9 mouse cellular contexts compared by ENCODE assay signal in the genomic region with DNA sequence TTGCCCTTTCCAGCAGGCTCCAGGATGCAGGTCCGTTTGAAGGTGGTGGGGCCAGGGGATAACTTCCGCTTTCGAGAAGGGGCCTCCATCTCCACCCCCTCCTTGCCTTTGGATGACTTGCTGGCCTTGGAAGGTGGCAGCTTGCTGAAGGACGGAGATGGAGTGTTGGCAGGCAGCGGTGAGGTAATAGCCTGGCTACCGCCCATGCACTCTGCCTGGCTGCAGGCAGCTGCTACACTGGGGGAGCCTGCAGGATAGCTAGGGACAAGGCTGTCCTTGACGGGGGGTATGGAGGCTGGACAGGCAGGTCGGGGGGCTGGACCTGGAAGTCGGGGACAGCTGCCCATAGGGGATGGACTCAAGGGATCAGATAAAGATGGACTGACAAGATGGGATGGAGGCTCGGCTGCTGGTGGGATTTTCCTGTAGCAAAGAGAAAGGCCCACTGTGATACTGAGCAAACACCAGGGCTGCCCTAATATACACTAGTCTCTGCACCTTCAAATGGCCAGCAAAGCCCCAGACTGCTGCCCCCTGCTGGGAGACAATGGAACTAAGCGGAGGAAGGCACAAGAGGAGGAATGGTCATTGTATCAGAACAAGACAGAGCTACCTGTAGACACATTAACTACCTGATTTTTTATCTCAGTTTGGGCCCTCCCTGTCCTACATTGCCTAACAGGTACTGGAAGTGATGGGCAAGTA. TPM values are rescaled to one million over a fixed set of nuclear protein-coding genes. Genes with fewer than 3 reads are reported as not detected.
A peak's percentile ranks its signal among the peaks of the same experiment; 100 is the strongest.
DNase-seq lines count a peak whose midpoint lies in the region; ATAC-seq and TF ChIP-seq lines count a peak whose summit lies in the region.
"Had no signal": no experiment of that assay in that cellular context is flagged by ENCODE, and none has a peak within 500 bp of the region (broad histone marks: within the 10 kb centered on the region; RNA-seq: fewer than 3 reads in every experiment).

No protein-coding gene starts in this region.

- no peak for TF ChIP-seq EP300 in heart, postnatal 0 days (IDR thresholded peaks at IDR 0.05; ENCODE audit: low read depth)
- TF ChIP-seq EP300 in stomach, postnatal 0 days (optimal IDR thresholded peaks at IDR 0.05) = no peak

- H3K27ac ChIP-seq in kidney, embryonic 15.5 days = no peak overlapping the region
- no peak overlapping the region for H3K27ac ChIP-seq in heart, postnatal 0 days (ENCODE audit: low read depth)
- H3K27ac ChIP-seq in midbrain, embryonic 14.5 days (replicated peaks; ENCODE audit: low read depth, low read length) = no peak overlapping the region
- H3K27ac ChIP-seq in stomach, postnatal 0 days (replicated peaks) = no peak overlapping the region
- H3K27ac ChIP-seq: embryonic facial prominence, embryonic 12.5 days had no signal

- H3K36me3 ChIP-seq in kidney, embryonic 15.5 days = peaks cover 67% of the 10 kb centered on the region
- H3K36me3 ChIP-seq in heart, postnatal 0 days (replicated peaks; ENCODE audit: control insufficient read depth, insufficient read depth, low read length) = peaks cover 32% of the 10 kb centered on the region
- peaks cover 73% of the 10 kb centered on the region for H3K36me3 ChIP-seq in midbrain, embryonic 14.5 days (ENCODE audit: control insufficient read depth, insufficient read depth, low read length)
- no peaks in the 10 kb centered on the region; the same call in 1 of the 2 replicates for H3K36me3 ChIP-seq in stomach, postnatal 0 days (ENCODE audit: control insufficient read depth, insufficient read depth, low read length)

- no peak overlapping the region for H3K9ac ChIP-seq in kidney, embryonic 15.5 days
- no peak overlapping the region for H3K9ac ChIP-seq in heart, postnatal 0 days (replicated peaks; ENCODE audit: low read depth, low read length)
- no peak overlapping the region for H3K9ac ChIP-seq in midbrain, embryonic 14.5 days (replicated peaks; ENCODE audit: low read length)
- H3K9ac ChIP-seq in stomach, postnatal 0 days (ENCODE audit: low read length) = no peak overlapping the region
- H3K9ac ChIP-seq: embryonic facial prominence, embryonic 12.5 days had no signal

- H3K9me3 ChIP-seq in kidney, embryonic 15.5 days (replicated peaks) = no peaks in the 10 kb centered on the region
- no peaks in the 10 kb centered on the region for H3K9me3 ChIP-seq in heart, postnatal 0 days (replicated peaks; ENCODE audit: control insufficient read depth, low read length)
- no peaks in the 10 kb centered on the region for H3K9me3 ChIP-seq in midbrain, embryonic 14.5 days (ENCODE audit: control insufficient read depth, low read length)
- H3K9me3 ChIP-seq in stomach, postnatal 0 days (ENCODE audit: control insufficient read depth, low read length) = no peaks in the 10 kb centered on the region
- H3K9me3 ChIP-seq: embryonic facial prominence, embryonic 12.5 days had no signal

- no peak overlapping the region for H3K4me3 ChIP-seq in kidney, embryonic 15.5 days (replicated peaks)
- no peak overlapping the region for H3K4me3 ChIP-seq in heart, postnatal 0 days (ENCODE audit: low read depth, low read length)
- no peak overlapping the region for H3K4me3 ChIP-seq in midbrain, embryonic 14.5 days (replicated peaks; ENCODE audit: low read depth, low read length)
- H3K4me3 ChIP-seq in stomach, postnatal 0 days (ENCODE audit: low read depth, low read length) = no peak overlapping the region
- H3K4me3 ChIP-seq: embryonic facial prominence, embryonic 12.5 days had no signal

- peak; percentile 71 for DNase-seq in kidney, adult 11 months
- peak; percentile 82 for DNase-seq in ZHBTc4 (ENCODE audit: low read depth, low spot score)
- DNase-seq in cerebellum, postnatal 25 days = peak; percentile 90 to 94
- no peak for DNase-seq in heart, postnatal 0 days (ENCODE audit: low spot score)
- peak; percentile 68 to 95 for DNase-seq in layer of hippocampus, postnatal 25 days (ENCODE audit: extremely low spot score in 1 of 2, low spot score in 1 of 2)
- peak; percentile 83 for DNase-seq in midbrain, embryonic 14.5 days
- peak; percentile 87 for DNase-seq in stomach, postnatal 0 days (ENCODE audit: low spot score)

- peaks cover 50% of the 10 kb centered on the region for H3K4me1 ChIP-seq in kidney, embryonic 15.5 days
- no peaks in the 10 kb centered on the region for H3K4me1 ChIP-seq in heart, postnatal 0 days (ENCODE audit: control insufficient read depth, insufficient read depth)
- peaks cover 8% of the 10 kb centered on the region for H3K4me1 ChIP-seq in midbrain, embryonic 14.5 days (ENCODE audit: control insufficient read depth, insufficient read depth, low read length)
- H3K4me1 ChIP-seq in stomach, postnatal 0 days (replicated peaks; ENCODE audit: control insufficient read depth, insufficient read depth) = peaks cover 5% of the 10 kb centered on the region; the same call in 1 of the 2 replicates

- H3K27me3 ChIP-seq in kidney, embryonic 15.5 days = no peaks in the 10 kb centered on the region
- H3K27me3 ChIP-seq in heart, postnatal 0 days (ENCODE audit: control insufficient read depth, insufficient read depth, low read length) = no peaks in the 10 kb centered on the region
- H3K27me3 ChIP-seq in midbrain, embryonic 14.5 days (ENCODE audit: control insufficient read depth, insufficient read depth, low read length) = no peaks in the 10 kb centered on the region
- H3K27me3 ChIP-seq in stomach, postnatal 0 days (ENCODE audit: control insufficient read depth, insufficient read depth, low read length) = no peaks in the 10 kb centered on the region
- H3K27me3 ChIP-seq: embryonic facial prominence, embryonic 12.5 days had no signal

- 86% methylated on average over 11 of the region's 11 CpGs for WGBS in kidney, embryonic 15.5 days
- WGBS in heart, postnatal 0 days = 77% methylated on average over 11 of the region's 11 CpGs
- WGBS in midbrain, embryonic 14.5 days = 86% methylated on average over 11 of the region's 11 CpGs
- 82% methylated on average over 11 of the region's 11 CpGs for WGBS in stomach, postnatal 0 days

- peak; percentile 89 for TF ChIP-seq CTCF in heart, postnatal 0 days (IDR thresholded peaks at IDR 0.05; ENCODE audit: low read depth)
- peak; percentile 94 for TF ChIP-seq CTCF in stomach, postnatal 0 days (IDR thresholded peaks at IDR 0.05; ENCODE audit: low read depth)

- ATAC-seq in kidney, embryonic 15.5 days (replicated peaks; ENCODE audit: low FRiP score) = no peak
- ATAC-seq in heart, postnatal 0 days (ENCODE audit: insufficient read depth, low read depth) = no peak
- ATAC-seq in midbrain, embryonic 14.5 days (ENCODE audit: low FRiP score, low TSS enrichment) = no peak
- no peak for ATAC-seq in stomach, postnatal 0 days (ENCODE audit: low FRiP score, low TSS enrichment)

- no peak overlapping the region for H3K4me2 ChIP-seq in kidney, embryonic 15.5 days
- no peak overlapping the region for H3K4me2 ChIP-seq in heart, postnatal 0 days (ENCODE audit: low read depth, low read length)
- H3K4me2 ChIP-seq in midbrain, embryonic 14.5 days (ENCODE audit: low read length) = no peak overlapping the region
- H3K4me2 ChIP-seq in stomach, postnatal 0 days (replicated peaks; ENCODE audit: low read depth) = no peak overlapping the region
- H3K4me2 ChIP-seq: embryonic facial prominence, embryonic 12.5 days had no signal

RNA-seq across cellular contexts. Expression of a gene that starts 2.8 kb away (rescaled TPM):
- polyA plus RNA-seq in kidney, embryonic 15.5 days (2015; fragmentation: Nextera tagmentation; extraction: Ambion mirVana) = 3.8 TPM in 2 replicates
- 4.0 and 4.7 TPM in 2 replicates for total RNA-seq in heart, postnatal 0 days (2014; rRNA removed; ENCODE audit: low replicate concordance)
- polyA plus RNA-seq in heart, postnatal 0 days (2015; fragmentation: Nextera tagmentation; extraction: Ambion mirVana) = 3.4 and 3.5 TPM in 2 replicates
- 10 to 100 TPM; 14.3 to 17.1 TPM for total RNA-seq in layer of hippocampus, postnatal 25 days (2021)
- polyA plus RNA-seq in midbrain, embryonic 14.5 days (2014; fragmentation: Nextera tagmentation; extraction: Ambion mirVana) = 2.7 and 4.3 TPM in 2 replicates
- 5.5 TPM in 2 replicates for polyA plus RNA-seq in stomach, postnatal 0 days (2015; fragmentation: Nextera tagmentation; extraction: Ambion mirVana)

RNA-seq across cellular contexts. Expression of a gene that starts 7.0 kb away (rescaled TPM):
- 18.1 and 20.3 TPM in 2 replicates for polyA plus RNA-seq in kidney, embryonic 15.5 days (2015; fragmentation: Nextera tagmentation; extraction: Ambion mirVana)
- total RNA-seq in heart, postnatal 0 days (2014; rRNA removed; ENCODE audit: low replicate concordance) = 3.1 and 6.0 TPM in 2 replicates
- 4.1 and 4.3 TPM in 2 replicates for polyA plus RNA-seq in heart, postnatal 0 days (2015; fragmentation: Nextera tagmentation; extraction: Ambion mirVana)
- total RNA-seq in layer of hippocampus, postnatal 25 days (2021) = 10 to 100 TPM; 19.5 to 31.1 TPM
- 26.5 and 27.9 TPM in 2 replicates for polyA plus RNA-seq in midbrain, embryonic 14.5 days (2014; fragmentation: Nextera tagmentation; extraction: Ambion mirVana)
- 4.3 and 4.8 TPM in 2 replicates for polyA plus RNA-seq in stomach, postnatal 0 days (2015; fragmentation: Nextera tagmentation; extraction: Ambion mirVana)

RNA-seq across cellular contexts. Expression of a gene that starts 17.6 kb away (rescaled TPM):
- polyA plus RNA-seq in kidney, embryonic 15.5 days (2015; fragmentation: Nextera tagmentation; extraction: Ambion mirVana) = 4.6 and 6.3 TPM in 2 replicates
- total RNA-seq in heart, postnatal 0 days (2014; rRNA removed; ENCODE audit: low replicate concordance) = 5.0 and 11.9 TPM in 2 replicates
- polyA plus RNA-seq in heart, postnatal 0 days (2015; fragmentation: Nextera tagmentation; extraction: Ambion mirVana) = 3.5 and 3.8 TPM in 2 replicates
- 10 to 100 TPM; 66.8 to 67.7 TPM for total RNA-seq in layer of hippocampus, postnatal 25 days (2021)
- polyA plus RNA-seq in midbrain, embryonic 14.5 days (2014; fragmentation: Nextera tagmentation; extraction: Ambion mirVana) = 10.2 and 10.3 TPM in 2 replicates
- 3.0 and 3.5 TPM in 2 replicates for polyA plus RNA-seq in stomach, postnatal 0 days (2015; fragmentation: Nextera tagmentation; extraction: Ambion mirVana)

RNA-seq across cellular contexts. Expression of a gene that starts 22.7 kb away (rescaled TPM):
- polyA plus RNA-seq in kidney, embryonic 15.5 days (2015; fragmentation: Nextera tagmentation; extraction: Ambion mirVana) = 4.4 and 4.9 TPM in 2 replicates
- 1.8 and 2.0 TPM in 2 replicates for total RNA-seq in heart, postnatal 0 days (2014; rRNA removed; ENCODE audit: low replicate concordance)
- polyA plus RNA-seq in heart, postnatal 0 days (2015; fragmentation: Nextera tagmentation; extraction: Ambion mirVana) = 0.56 and 0.65 TPM in 2 replicates
- total RNA-seq in layer of hippocampus, postnatal 25 days (2021) = 1 to 10 TPM; 2.9 to 3.6 TPM
- 0.42 and 0.43 TPM in 2 replicates for polyA plus RNA-seq in midbrain, embryonic 14.5 days (2014; fragmentation: Nextera tagmentation; extraction: Ambion mirVana)
- polyA plus RNA-seq in stomach, postnatal 0 days (2015; fragmentation: Nextera tagmentation; extraction: Ambion mirVana) = 0.04 and 0.05 TPM in 2 replicates

RNA-seq across cellular contexts. Expression of a gene that starts 49.1 kb away (rescaled TPM):
- 0.05 and 0.08 TPM in 2 replicates for polyA plus RNA-seq in kidney, embryonic 15.5 days (2015; fragmentation: Nextera tagmentation; extraction: Ambion mirVana)
- 0.04 TPM in 1 of 2 replicates, not detected in the other for total RNA-seq in heart, postnatal 0 days (2014; rRNA removed; ENCODE audit: low replicate concordance)
- polyA plus RNA-seq in heart, postnatal 0 days (2015; fragmentation: Nextera tagmentation; extraction: Ambion mirVana) = 0.05 and 0.11 TPM in 2 replicates
- total RNA-seq in layer of hippocampus, postnatal 25 days (2021) = 10 to 100 TPM; 15.2 to 18.6 TPM
- polyA plus RNA-seq in midbrain, embryonic 14.5 days (2014; fragmentation: Nextera tagmentation; extraction: Ambion mirVana) = 1.4 and 2.6 TPM in 2 replicates
- polyA plus RNA-seq in stomach, postnatal 0 days (2015; fragmentation: Nextera tagmentation; extraction: Ambion mirVana) = 0.11 TPM in 2 replicates
